Comparison of ENCODE assay signal across 34 mouse cellular contexts in the genomic region with DNA sequence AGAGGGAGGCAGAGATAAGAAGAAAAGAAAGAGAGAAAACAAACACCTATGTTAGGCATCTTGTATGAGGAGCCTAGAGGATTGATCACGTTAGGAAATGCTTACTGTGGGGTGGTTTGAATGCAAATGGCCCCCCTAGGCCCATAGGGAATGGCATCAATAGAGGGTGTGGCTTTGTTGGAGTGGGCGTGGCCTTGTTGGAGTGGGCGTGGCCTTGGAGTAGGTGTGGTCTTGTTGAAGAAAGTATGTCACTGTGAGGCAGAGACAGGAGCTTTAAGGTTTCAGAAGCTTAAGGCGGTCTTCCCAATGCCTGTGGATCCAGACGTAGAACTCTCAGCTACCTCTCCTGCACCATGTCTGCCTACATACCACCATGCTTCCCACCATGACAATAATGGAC.
"Had no signal": no experiment of that assay in that cellular context is flagged by ENCODE, and none has a peak within 500 bp of the region (broad histone marks: within the 10 kb centered on the region; RNA-seq: fewer than 3 reads in every experiment).

No protein-coding gene starts in this region.

- H3K27ac ChIP-seq: heart, embryonic 13.5 days; heart, embryonic 15.5 days; hindbrain, embryonic 10.5 days; hindbrain, embryonic 12.5 days; hindbrain, embryonic 13.5 days; hindbrain, embryonic 15.5 days; hindbrain, postnatal 0 days; intestine, embryonic 15.5 days; kidney, embryonic 15.5 days; kidney, postnatal 0 days; layer of hippocampus, adult 2 months; left cerebral cortex, adult 2 months had no signal

- H3K27me3 ChIP-seq: heart, embryonic 12.5 days; heart, embryonic 13.5 days; heart, embryonic 15.5 days; hindbrain, embryonic 12.5 days; hindbrain, embryonic 13.5 days; hindbrain, embryonic 15.5 days; intestine, embryonic 15.5 days; kidney, embryonic 15.5 days had no signal

- H3K9ac ChIP-seq: heart, embryonic 12.5 days; heart, embryonic 13.5 days; heart, embryonic 15.5 days; hindbrain, embryonic 12.5 days; hindbrain, embryonic 13.5 days; hindbrain, embryonic 15.5 days; intestine, embryonic 15.5 days; kidney, embryonic 15.5 days had no signal

- ATAC-seq: hindbrain, embryonic 16.5 days; hindbrain, postnatal 0 days; inflammation-experienced regulatory T-cells, adult 6 months; intestine, embryonic 15.5 days; intestine, embryonic 16.5 days; intestine, postnatal 0 days had no signal

- H3K4me1 ChIP-seq: heart, embryonic 12.5 days; heart, embryonic 13.5 days; heart, embryonic 15.5 days; hindbrain, embryonic 10.5 days; hindbrain, embryonic 12.5 days; hindbrain, embryonic 13.5 days; hindbrain, embryonic 15.5 days; intestine, embryonic 15.5 days; kidney, embryonic 15.5 days had no signal

- DNase-seq: heart, postnatal 10 days; heart, postnatal 14 days; heart, postnatal 36 days; heart, postnatal 4 days; kidney, adult 11 months; kidney, adult 18-20 months; kidney, adult 2 months; kidney, adult 8-10 months; kidney, adult 9 months; kidney, postnatal 10 days; kidney, postnatal 14 days; kidney, postnatal 25 days; kidney, postnatal 36 days; kidney, postnatal 4 days; layer of hippocampus, adult 9-11 months; layer of hippocampus, postnatal 36 days had no signal

- H3K9me3 ChIP-seq: heart, embryonic 12.5 days; heart, embryonic 13.5 days; heart, embryonic 15.5 days; hindbrain, embryonic 10.5 days; hindbrain, embryonic 12.5 days; hindbrain, embryonic 13.5 days; hindbrain, embryonic 15.5 days; intestine, embryonic 15.5 days; kidney, embryonic 15.5 days had no signal

- H3K4me2 ChIP-seq: heart, embryonic 11.5 days; heart, embryonic 12.5 days; heart, embryonic 13.5 days; heart, embryonic 15.5 days; hindbrain, embryonic 12.5 days; hindbrain, embryonic 13.5 days; hindbrain, embryonic 15.5 days; intestine, embryonic 15.5 days; kidney, embryonic 15.5 days had no signal

- H3K36me3 ChIP-seq: heart, embryonic 12.5 days; heart, embryonic 13.5 days; heart, embryonic 15.5 days; hindbrain, embryonic 10.5 days; hindbrain, embryonic 12.5 days; hindbrain, embryonic 13.5 days; hindbrain, embryonic 15.5 days; intestine, embryonic 15.5 days; kidney, embryonic 15.5 days had no signal

- H3K4me3 ChIP-seq: heart, embryonic 12.5 days; heart, embryonic 13.5 days; heart, embryonic 15.5 days; hindbrain, embryonic 10.5 days; hindbrain, embryonic 12.5 days; hindbrain, embryonic 13.5 days; hindbrain, embryonic 15.5 days; intestine, embryonic 15.5 days; kidney, embryonic 15.5 days; layer of hippocampus, adult 2 months; left cerebral cortex, adult 2 months had no signal
